Mouse (Mus musculus) kidney, embryonic 14.5 days (tissue): Measurements from ENCODE around the gene Jam2. TPM values are rescaled to one million over a fixed set of nuclear protein-coding genes. Genes with fewer than 3 reads are reported as not detected.

Experiments used
- ATAC-seq: fragments of 200-750 bp; cut with Nextera tagmentation; 2 replicates; pipeline ENCODE4 v1.8.0; 2017; ENCODE audit warnings: moderate number of reproducible peaks, mild to moderate bottlenecking, moderate TSS enrichment, moderate library complexity; ENCODE audit not compliant: low FRiP score, low TSS enrichment
- H3K27ac ChIP-seq: fragments of 300-500 bp; sonication (generic); 2 replicates; pipeline ENCODE4 v1.5.1; 2014; ENCODE audit warnings: low read depth, mild to moderate bottlenecking, low read length, moderate library complexity, mixed read lengths
- H3K27me3 ChIP-seq: fragments of 300-500 bp; sonication (generic); 2 replicates; pipeline ENCODE4 v1.6.1; 2014; ENCODE audit warnings: mild to moderate bottlenecking, low read length; ENCODE audit not compliant: control insufficient read depth, insufficient read depth
- H3K36me3 ChIP-seq: fragments of 300-500 bp; sonication (generic); 2 replicates; pipeline ENCODE4 v1.6.1; 2014; ENCODE audit warnings: low read length, mixed read lengths; ENCODE audit not compliant: control insufficient read depth, insufficient read depth
- H3K4me1 ChIP-seq: fragments of 300-500 bp; sonication (generic); 2 replicates; pipeline ENCODE4 v1.6.1; 2014; ENCODE audit warnings: low read length, mixed read lengths; ENCODE audit not compliant: control insufficient read depth, insufficient read depth
- H3K4me2 ChIP-seq: fragments of 300-500 bp; sonication (generic); replicated peaks from 2 replicates; pipeline ENCODE4 v1.6.1; 2014; ENCODE audit warnings: low read depth, mild to moderate bottlenecking, low read length
- H3K4me3 ChIP-seq: fragments of 300-500 bp; sonication (generic); 2 replicates; pipeline ENCODE4 v1.5.1; 2014; ENCODE audit warnings: mild to moderate bottlenecking, low read length
- H3K9ac ChIP-seq: fragments of 300-500 bp; sonication (generic); 2 replicates; pipeline ENCODE4 v1.6.1; 2014; ENCODE audit warnings: low read depth, mild to moderate bottlenecking, low read length, moderate library complexity
- H3K9me3 ChIP-seq: fragments of 300-500 bp; sonication (generic); 2 replicates; pipeline ENCODE4 v1.6.1; 2016; ENCODE audit warnings: low read length; ENCODE audit not compliant: control insufficient read depth
- WGBS: fragments of 180-500 bp; shearing (Covaris S2); extraction: QIAGEN DNeasy Blood & Tissue Kit; methylation state at CpG from one replicate; pipeline ENCODE4 v1.1.7; 2014; 5-methylcytosine and 5-hydroxymethylcytosine counted together
- polyA plus RNA-seq: library from polyadenylated mRNA; unstranded; fragments of >200 nt; fragmentation: Nextera tagmentation; extraction: Ambion mirVana; gene quantifications from 2 replicates; pipeline ENCODE4 v1.2.1, GENCODE M21; 2014

The Jam2 gene
- polyA plus RNA-seq, 1 experiment from 2014 or later: 2.5 TPM

- Histone ChIP-seq H3K4me2 (no peak overlapping the region), H3K27ac (no peak overlapping the region), H3K36me3 (peaks cover 77% of the 10 kb centered on the region), H3K4me1 (no peaks in the 10 kb centered on the region), H3K9me3 (no peaks in the 10 kb centered on the region), H3K4me3 (no peak overlapping the region), H3K27me3 (no peaks in the 10 kb centered on the region), H3K9ac (no peak overlapping the region)
- 93% methylated on average over 6 of the region's 6 CpGs for WGBS
- no peak for ATAC-seq
Observed at GRCm38 (mm10) chr16:84853492-84853891, 79.6 kb downstream of the Jam2 start.

DNA sequence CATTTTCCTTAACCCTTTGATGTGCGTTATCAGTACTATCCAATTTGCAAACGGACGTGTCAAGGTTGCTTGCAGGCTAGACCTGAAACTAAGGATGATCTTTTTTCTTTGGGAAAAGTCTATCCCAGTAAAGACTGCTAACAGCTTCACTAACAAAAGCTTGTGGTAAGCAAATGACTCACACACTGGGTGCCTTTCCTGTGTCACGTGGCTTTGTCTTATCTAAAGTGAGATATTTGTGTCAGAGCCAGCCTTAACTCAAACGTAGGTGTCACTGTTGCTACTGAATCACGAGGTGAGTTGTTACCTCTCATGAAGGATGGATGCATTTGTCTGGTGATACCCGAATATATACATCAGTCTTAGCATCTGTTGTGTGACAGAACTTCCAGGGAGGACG is 90.7 kb downstream of the Jam2 start:
- H3K36me3 ChIP-seq: peaks cover 30% of the 10 kb centered on the region
- no peaks in the 10 kb centered on the region for H3K9me3 ChIP-seq
- no peak overlapping the region for H3K4me2 ChIP-seq
- no peak for ATAC-seq
- H3K4me1 ChIP-seq: no peaks in the 10 kb centered on the region
- WGBS: 92% methylated on average over 8 of the region's 8 CpGs
- no peaks in the 10 kb centered on the region for H3K27me3 ChIP-seq
- H3K4me3 ChIP-seq: no peak overlapping the region
- no peak overlapping the region for H3K27ac ChIP-seq
- no peak overlapping the region for H3K9ac ChIP-seq

DNA sequence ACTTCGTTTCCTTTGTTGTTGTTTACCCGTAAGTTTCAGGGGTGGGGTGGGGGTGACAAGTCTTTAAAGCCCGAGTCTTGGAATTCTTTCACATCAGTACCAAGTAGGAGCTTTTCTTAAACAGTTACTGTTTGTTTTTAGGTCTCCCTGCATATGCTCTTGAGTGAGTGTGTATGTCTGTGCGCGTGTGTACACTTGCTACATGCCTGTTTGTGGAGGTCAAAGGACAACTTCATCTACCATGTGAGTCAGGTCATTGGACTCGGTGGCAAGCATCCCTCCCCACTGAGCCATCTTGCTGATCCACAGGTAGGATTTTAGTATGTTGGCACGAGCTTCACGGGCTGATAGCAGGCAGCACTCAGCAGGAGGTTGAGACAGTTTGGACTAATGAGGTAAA is 99.9 kb downstream of the Jam2 start:
- no peaks in the 10 kb centered on the region for H3K27me3 ChIP-seq
- H3K4me2 ChIP-seq: no peak overlapping the region
- no peaks in the 10 kb centered on the region for H3K36me3 ChIP-seq
- WGBS: 88% methylated on average over 8 of the region's 8 CpGs
- no peak for ATAC-seq
- H3K9me3 ChIP-seq: no peaks in the 10 kb centered on the region
- H3K4me1 ChIP-seq: no peaks in the 10 kb centered on the region
- H3K4me3 ChIP-seq: no peak overlapping the region
- no peak overlapping the region for H3K27ac ChIP-seq
- no peak overlapping the region for H3K9ac ChIP-seq

GRCm38 (mm10) chr16:84875012-84875717 is 101.2 kb downstream of the Jam2 start:
- 49% methylated on average over 24 of the region's 24 CpGs for WGBS
- Histone ChIP-seq H3K9me3 (no peaks in the 10 kb centered on the region), H3K27me3 (no peaks in the 10 kb centered on the region), H3K36me3 (no peaks in the 10 kb centered on the region), H3K4me1 (no peaks in the 10 kb centered on the region), H3K9ac (no peak overlapping the region), H3K27ac (no peak overlapping the region), H3K4me3 (peak overlapping the region; percentile 17), H3K4me2 (peak overlapping the region; percentile 45)
- peak; percentile 53; the same call in 1 of the 2 replicates for ATAC-seq

Other genes with a start within 250 kb of the Jam2 start
- 48.2 and 54.4 TPM in 2 replicates for gene Mrpl39, start 38.4 kb upstream of the Jam2 start, polyA plus RNA-seq
- gene Gabpa, start 60.8 kb downstream of the Jam2 start, polyA plus RNA-seq: 27.5 and 44.7 TPM in 2 replicates
- gene Atp5j, start 61.5 kb downstream of the Jam2 start, polyA plus RNA-seq: 989 and 1,322 TPM in 2 replicates